Mouse (Mus musculus) heart, postnatal 0 days (tissue): ENCODE data around the gene Pik3ca.

Source experiments
- CTCF ChIP-seq: IDR thresholded peaks from 2 replicates; pipeline ENCODE4 v1.5.1; 2016; ENCODE audit warnings: antibody characterized with exemption, control low read depth, low read depth
- EP300 ChIP-seq: IDR thresholded peaks from 2 replicates; pipeline ENCODE4 v1.6.1; 2016; ENCODE audit warnings: antibody characterized with exemption, low read depth

GRCm38 (mm10) chr3:32361221-32361620 is 36.2 kb upstream of the Pik3ca start:
- TF ChIP-seq EP300 (no peak), CTCF (no peak)
